Mouse (Mus musculus) midbrain, embryonic 14.5 days (tissue): ENCODE data around the gene Dnajc15. TPM values are rescaled to one million over a fixed set of nuclear protein-coding genes. Genes with fewer than 3 reads are reported as not detected.

Experiments used
- ATAC-seq: fragments of 200-750 bp; cut with Nextera tagmentation; 2 replicates; pipeline ENCODE4 v1.8.0; 2017; ENCODE audit warnings: moderate number of reproducible peaks, moderate library complexity; ENCODE audit not compliant: low FRiP score, low TSS enrichment
- DNase-seq: peaks from one replicate; pipeline ENCODE4 v3.0.0-alpha.2; 2015
- H3K27ac ChIP-seq: fragments of 300-500 bp; sonication (generic); replicated peaks from 2 replicates; pipeline ENCODE4 v1.5.1; 2014; ENCODE audit warnings: mild to moderate bottlenecking, low read depth, low read length, moderate library complexity
- H3K27me3 ChIP-seq: fragments of 300-500 bp; sonication (generic); 2 replicates; pipeline ENCODE4 v1.6.1; 2014; ENCODE audit warnings: low read length, control low read depth, mixed read lengths; ENCODE audit not compliant: control insufficient read depth, insufficient read depth
- H3K36me3 ChIP-seq: fragments of 300-500 bp; sonication (generic); 2 replicates; pipeline ENCODE4 v1.6.1; 2014; ENCODE audit warnings: low read length, control low read depth; ENCODE audit not compliant: control insufficient read depth, insufficient read depth
- H3K4me1 ChIP-seq: fragments of 300-500 bp; sonication (generic); 2 replicates; pipeline ENCODE4 v1.6.1; 2014; ENCODE audit warnings: mild to moderate bottlenecking, antibody characterized with exemption, low read length, control low read depth; ENCODE audit not compliant: control insufficient read depth, insufficient read depth
- H3K4me2 ChIP-seq: fragments of 300-500 bp; sonication (generic); 2 replicates; pipeline ENCODE4 v1.6.1; 2014; ENCODE audit warnings: mild to moderate bottlenecking, low read length, moderate library complexity
- H3K4me3 ChIP-seq: fragments of 300-500 bp; sonication (generic); replicated peaks from 2 replicates; pipeline ENCODE4 v1.5.1; 2014; ENCODE audit warnings: low read depth, low read length
- H3K9ac ChIP-seq: fragments of 300-500 bp; sonication (generic); replicated peaks from 2 replicates; pipeline ENCODE4 v1.6.1; 2014; ENCODE audit warnings: mild to moderate bottlenecking, low read length, moderate library complexity
- H3K9me3 ChIP-seq: fragments of 300-500 bp; sonication (generic); 2 replicates; pipeline ENCODE4 v1.6.1; 2016; ENCODE audit warnings: low read length, control low read depth, mixed read lengths; ENCODE audit not compliant: control insufficient read depth
- WGBS: fragments of 180-500 bp; shearing (Covaris S2); extraction: QIAGEN DNeasy Blood & Tissue Kit; methylation state at CpG from one replicate; pipeline ENCODE4 v1.1.7; 2014; 5-methylcytosine and 5-hydroxymethylcytosine counted together
- polyA plus RNA-seq: library from polyadenylated mRNA; unstranded; fragments of >200 nt; fragmentation: Nextera tagmentation; extraction: Ambion mirVana; gene quantifications from 2 replicates; pipeline ENCODE4 v1.2.1, GENCODE M21; 2014

Dnajc15 gene
- 87.6 and 101 TPM in 2 replicates for polyA plus RNA-seq

DNA sequence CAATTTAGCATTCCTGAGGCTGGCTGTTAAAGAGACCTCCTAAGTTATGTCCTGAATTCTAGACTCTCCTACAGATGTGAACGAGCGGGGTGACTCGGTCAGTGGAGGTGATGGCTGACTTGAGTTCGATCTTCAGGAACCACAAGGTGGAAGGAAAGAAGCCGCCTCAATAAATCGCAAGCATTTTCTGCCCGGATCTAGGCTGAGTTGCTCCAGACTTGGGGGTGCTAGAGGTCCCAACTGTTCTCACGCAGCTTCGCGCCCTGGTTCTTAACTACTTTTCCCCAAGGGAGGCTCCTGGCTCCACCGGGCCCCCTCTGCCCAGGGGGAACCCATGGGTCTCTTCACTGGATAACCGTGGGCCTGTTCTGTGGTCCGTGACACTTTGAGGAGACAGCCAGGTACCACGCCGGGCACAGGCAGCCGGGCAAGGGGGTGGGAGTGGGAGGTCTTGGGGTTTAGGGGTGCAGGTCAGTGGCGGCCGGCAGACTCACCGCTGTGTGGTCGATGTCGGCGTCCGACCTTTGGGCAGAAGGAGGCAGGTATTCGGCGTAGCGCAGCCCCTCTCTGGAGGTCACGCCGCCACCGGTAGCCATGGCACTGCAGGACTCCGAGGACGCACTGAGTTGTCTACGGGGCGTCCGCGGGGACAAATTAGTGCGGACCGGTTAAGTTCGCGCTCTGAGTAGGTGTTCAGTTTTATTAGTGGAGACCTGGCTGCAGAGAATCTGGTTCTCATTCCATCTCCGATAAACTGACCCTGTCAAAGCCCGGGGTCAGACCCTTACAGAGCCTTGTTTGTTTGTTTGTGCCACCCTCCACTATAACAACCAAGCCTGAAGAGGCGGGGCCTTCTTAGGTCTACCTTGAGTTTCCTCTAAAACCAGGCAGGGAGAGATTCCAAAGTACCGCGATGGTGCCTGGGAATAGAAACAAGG, at the start of gene Dnajc15:
TSS of gene Dnajc15 (minus strand) at position 822 of the 938 bp plus-strand sequence.
- H3K27me3 ChIP-seq, result no peaks in the 10 kb centered on the region
- no peaks in the 10 kb centered on the region for H3K36me3 ChIP-seq
- H3K4me2 ChIP-seq, result peak within 1 kb of the TSS; percentile 84
- H3K9me3 ChIP-seq, result no peaks in the 10 kb centered on the region
- no peak within 1 kb of the TSS for H3K27ac ChIP-seq
- H3K9ac ChIP-seq, result peak within 1 kb of the TSS; percentile 73
- WGBS, result 2% methylated on average over 44 of the region's 44 CpGs
- peak within 1 kb of the TSS; percentile 65 for H3K4me3 ChIP-seq
- 0 out of 2 replicates have a peak, but pooled peaks cover 5% of the 10 kb centered on the region for H3K4me1 ChIP-seq
- ATAC-seq (peak; percentile 87), DNase-seq (peak; percentile 89)

DNA sequence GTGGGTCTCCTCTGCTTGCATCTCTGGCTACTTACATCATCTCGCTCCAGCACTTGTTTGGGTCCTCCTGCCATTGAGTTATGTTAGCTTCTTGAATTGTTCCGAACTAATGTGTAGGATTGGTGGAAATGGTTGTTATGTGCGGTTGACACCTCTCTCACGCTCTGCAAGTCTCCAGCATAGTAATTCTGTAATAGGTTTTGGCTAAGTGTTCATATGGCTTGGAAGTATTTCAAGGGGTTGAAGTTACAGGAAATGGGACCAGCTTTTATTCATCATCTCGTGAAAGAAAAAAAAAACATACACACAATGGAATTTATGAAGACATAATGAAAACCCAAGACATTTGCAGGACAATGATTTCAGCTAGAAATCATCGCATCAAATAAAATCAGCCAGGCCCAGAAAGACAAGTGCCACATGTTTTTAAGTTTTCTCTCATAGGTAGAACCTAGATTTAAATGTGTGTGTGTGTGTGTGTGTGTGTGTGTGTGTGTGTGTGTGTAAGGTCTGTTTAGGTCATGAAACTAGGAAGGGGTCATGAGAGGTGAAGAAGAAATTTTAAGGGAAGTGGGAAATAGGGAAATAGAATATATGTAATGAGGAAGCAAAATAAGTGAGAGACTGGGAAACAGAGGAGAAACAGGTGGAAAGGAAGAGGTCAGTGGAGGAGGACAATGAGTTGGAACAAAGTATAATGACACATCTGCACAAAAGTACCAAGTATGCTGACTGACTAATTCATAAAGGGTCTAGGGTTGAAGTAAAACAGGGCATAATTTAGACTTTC, 48.3 kb upstream of the Dnajc15 start:
- H3K4me3 ChIP-seq, result no peak overlapping the region
- no peak overlapping the region for H3K4me2 ChIP-seq
- no peak overlapping the region for H3K27ac ChIP-seq
- ATAC-seq (no peak), DNase-seq (no peak)
- H3K9ac ChIP-seq, result no peak overlapping the region
- no peaks in the 10 kb centered on the region for H3K27me3 ChIP-seq
- WGBS, result 89% methylated on average over 6 of the region's 6 CpGs
- peaks cover 9% of the 10 kb centered on the region for H3K4me1 ChIP-seq
- no peaks in the 10 kb centered on the region for H3K36me3 ChIP-seq
- no peaks in the 10 kb centered on the region for H3K9me3 ChIP-seq

DNA sequence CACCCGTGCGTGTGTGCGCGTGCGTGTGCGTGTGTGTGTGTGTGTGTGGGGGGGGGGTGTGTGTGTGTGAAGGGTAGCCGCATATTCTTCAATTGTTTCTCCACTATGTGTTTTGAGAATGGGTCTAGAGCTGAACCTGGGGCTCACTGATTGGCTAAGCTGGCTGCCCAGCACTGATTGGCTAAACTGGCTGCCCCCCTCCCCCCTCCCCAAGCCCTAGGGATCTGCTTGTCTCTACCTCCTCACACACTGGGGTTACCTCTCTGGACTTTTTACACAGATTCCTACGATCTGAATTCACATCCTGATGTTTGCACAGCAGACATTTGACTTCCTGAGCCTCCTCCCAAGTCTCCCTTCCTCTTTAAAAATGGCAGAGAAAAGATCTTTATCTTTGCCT, 46.7 kb upstream of the Dnajc15 start:
- Histone ChIP-seq H3K9me3 (no peaks in the 10 kb centered on the region), H3K27me3 (no peaks in the 10 kb centered on the region), H3K9ac (no peak overlapping the region), H3K36me3 (no peaks in the 10 kb centered on the region), H3K4me2 (no peak overlapping the region), H3K4me1 (peaks cover 9% of the 10 kb centered on the region), H3K27ac (no peak overlapping the region), H3K4me3 (no peak overlapping the region)
- DNase-seq (no peak), ATAC-seq (no peak)
- WGBS, result 92% methylated on average over 8 of the region's 8 CpGs

DNA sequence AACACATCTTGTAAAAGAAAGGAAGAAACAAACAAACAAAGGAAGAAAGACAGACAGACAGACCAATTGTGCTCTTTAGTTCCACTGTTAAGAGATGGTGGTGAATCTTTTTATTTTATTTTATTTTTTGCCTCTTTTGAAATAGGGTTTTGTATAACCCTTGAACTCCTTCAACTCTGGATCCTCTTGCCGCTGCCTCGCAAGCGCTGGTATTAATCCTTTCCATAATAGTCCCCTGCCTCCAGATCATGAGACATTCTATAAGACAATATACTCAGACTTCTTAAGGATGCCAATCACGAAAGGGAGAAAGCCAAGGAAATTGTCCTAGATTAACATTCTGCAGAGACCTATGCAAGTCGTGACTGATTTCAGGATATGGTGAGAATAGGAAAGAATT, 40.9 kb upstream of the Dnajc15 start:
- Histone ChIP-seq H3K27ac (no peak overlapping the region), H3K4me3 (no peak overlapping the region), H3K36me3 (no peaks in the 10 kb centered on the region), H3K27me3 (no peaks in the 10 kb centered on the region), H3K4me2 (no peak overlapping the region), H3K9me3 (no peaks in the 10 kb centered on the region), H3K4me1 (no peaks in the 10 kb centered on the region), H3K9ac (no peak overlapping the region)
- no peak for DNase-seq
- 30% methylated on average over 5 of the region's 5 CpGs for WGBS
- ATAC-seq, result no peak

DNA sequence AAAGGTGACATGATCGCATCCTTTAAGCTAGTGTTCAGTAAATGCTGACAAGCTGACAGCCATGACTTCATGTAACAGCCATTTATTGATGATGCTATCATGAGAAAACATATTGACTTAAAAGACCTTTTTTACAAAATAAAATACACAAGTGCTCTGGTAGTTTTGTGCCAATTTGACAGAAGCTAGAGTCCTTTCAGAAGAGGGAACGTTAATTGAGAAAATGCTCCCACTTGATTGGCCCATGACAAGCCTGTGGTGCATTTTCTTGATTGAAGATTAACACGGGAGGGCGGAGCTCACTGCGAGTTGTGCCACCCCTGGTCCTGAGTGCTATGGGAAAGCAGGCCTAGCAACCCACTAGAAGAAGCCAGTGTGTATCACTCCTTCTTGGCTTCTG, 31.7 kb upstream of the Dnajc15 start:
- Histone ChIP-seq H3K4me1 (no peaks in the 10 kb centered on the region), H3K9ac (no peak overlapping the region), H3K4me2 (no peak overlapping the region), H3K36me3 (no peaks in the 10 kb centered on the region), H3K9me3 (no peaks in the 10 kb centered on the region), H3K27me3 (no peaks in the 10 kb centered on the region), H3K4me3 (no peak overlapping the region), H3K27ac (no peak overlapping the region)
- no peak for DNase-seq
- 90% methylated on average over 5 of the region's 5 CpGs for WGBS
- ATAC-seq, result no peak

DNA sequence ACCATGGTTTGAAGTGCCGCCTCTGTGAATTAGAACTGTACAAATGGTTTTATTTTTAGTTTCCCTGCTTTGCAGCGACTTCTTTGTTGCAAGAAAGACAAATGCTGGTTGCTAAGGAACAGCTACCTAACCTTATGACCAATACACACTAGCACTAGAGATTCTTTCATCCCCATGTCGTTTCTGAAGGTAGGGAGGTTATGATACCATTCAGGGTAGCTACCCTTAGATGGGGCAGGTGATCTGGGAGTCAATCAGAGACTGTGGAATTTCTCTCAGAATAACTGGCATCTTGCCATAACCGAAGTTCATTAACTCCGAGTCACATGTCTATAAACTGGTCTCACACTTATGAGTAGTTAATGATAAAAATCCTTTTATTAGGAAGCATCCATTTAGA, 30.5 kb upstream of the Dnajc15 start:
- ATAC-seq (no peak), DNase-seq (no peak)
- Histone ChIP-seq H3K36me3 (no peaks in the 10 kb centered on the region), H3K4me3 (no peak overlapping the region), H3K4me1 (no peaks in the 10 kb centered on the region), H3K27ac (no peak overlapping the region), H3K4me2 (no peak overlapping the region), H3K9me3 (no peaks in the 10 kb centered on the region), H3K27me3 (no peaks in the 10 kb centered on the region), H3K9ac (no peak overlapping the region)
- WGBS, result 76% methylated on average over 5 of the region's 5 CpGs

DNA sequence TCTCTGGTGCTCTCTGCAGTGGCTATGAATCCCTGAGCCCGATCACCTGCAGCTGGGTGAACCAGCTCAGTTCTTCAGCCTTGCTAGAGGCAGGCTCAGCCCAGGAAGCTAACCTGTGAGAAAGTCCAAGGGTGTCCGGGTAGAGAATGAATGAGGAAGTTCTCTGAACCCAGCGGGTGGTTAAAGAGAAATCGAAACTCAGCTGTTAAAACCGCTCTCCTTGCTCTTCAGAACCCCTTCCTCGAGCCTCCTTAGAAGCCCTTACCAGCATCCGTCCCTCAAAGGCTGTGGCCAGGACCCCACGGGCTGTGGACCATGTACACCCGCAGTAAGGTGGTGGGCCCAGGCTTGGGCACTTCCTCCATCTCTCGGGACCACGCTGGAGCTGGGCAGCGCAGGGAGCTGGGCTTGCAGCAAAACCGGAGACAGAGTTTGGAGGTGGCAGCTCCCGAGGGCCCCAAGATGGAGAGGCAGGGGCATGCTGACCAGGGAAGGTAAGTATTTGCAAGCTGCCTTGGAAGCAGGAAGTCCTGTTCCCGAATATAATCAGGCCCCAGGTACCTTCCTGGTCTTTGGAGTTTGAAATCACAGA, 29.3 kb upstream of the Dnajc15 start, which contains the start of gene Epsti1:
TSS of gene Epsti1 (plus strand) at position 69 of the 592 bp plus-strand sequence.
- no peaks in the 10 kb centered on the region for H3K9me3 ChIP-seq
- no peak for DNase-seq
- no peaks in the 10 kb centered on the region for H3K27me3 ChIP-seq
- H3K27ac ChIP-seq, result no peak within 1 kb of the TSS
- 71% methylated on average over 15 of the region's 15 CpGs for WGBS
- H3K36me3 ChIP-seq, result no peaks in the 10 kb centered on the region
- H3K9ac ChIP-seq, result no peak within 1 kb of the TSS
- no peak within 1 kb of the TSS for H3K4me3 ChIP-seq
- no peaks in the 10 kb centered on the region for H3K4me1 ChIP-seq
- no peak for ATAC-seq
- H3K4me2 ChIP-seq, result no peak within 1 kb of the TSS

DNA sequence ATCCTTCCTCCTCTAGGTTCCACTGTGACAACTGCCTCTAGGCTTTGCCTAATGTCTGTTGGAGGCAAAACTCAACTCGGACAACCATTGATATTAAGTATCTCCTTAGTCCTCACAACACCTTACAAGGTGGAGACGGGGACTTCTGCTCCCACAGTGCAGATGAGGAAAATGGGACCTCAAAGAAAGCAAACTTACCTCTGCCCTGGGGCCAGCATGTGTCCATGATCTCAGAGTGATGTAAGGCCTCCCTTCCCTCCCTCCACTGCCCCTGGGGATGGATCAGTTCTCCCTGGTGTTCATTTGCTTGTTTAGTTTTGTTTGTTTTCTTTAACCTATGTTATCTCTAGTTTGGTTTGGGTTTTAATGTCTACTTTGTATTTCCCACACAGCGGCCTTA, 27.6 kb upstream of the Dnajc15 start:
- WGBS, result 93% methylated on average over 3 of the region's 3 CpGs

More for the DNA sequence above, 27.6 kb upstream of the Dnajc15 start:
- no peaks in the 10 kb centered on the region for H3K4me1 ChIP-seq
- no peak overlapping the region for H3K9ac ChIP-seq
- no peaks in the 10 kb centered on the region for H3K27me3 ChIP-seq
- H3K9me3 ChIP-seq, result no peaks in the 10 kb centered on the region
- H3K4me3 ChIP-seq, result no peak overlapping the region
- H3K27ac ChIP-seq, result no peak overlapping the region
- DNase-seq (no peak), ATAC-seq (no peak)
- no peaks in the 10 kb centered on the region for H3K36me3 ChIP-seq
- H3K4me2 ChIP-seq, result no peak overlapping the region
